Mouse (Mus musculus): ENCODE measurements around the gene Fxyd7. TPM values are rescaled to one million over a fixed set of nuclear protein-coding genes. Genes with fewer than 3 reads are reported as not detected.

The Fxyd7 gene
- polyA plus RNA-seq, 1 experiment = not detected

GRCm38 (mm10) chr7:31037675-31038074, 13.6 kb downstream of the Fxyd7 start:
- H3K4me3 ChIP-seq (ENCODE audit: insufficient read depth, low read depth, low read length) = no peak overlapping the region
- 76% methylated on average over 2 of the region's 2 CpGs for WGBS
- no peak overlapping the region for H3K27ac ChIP-seq (ENCODE audit: insufficient read depth, low read depth, low read length)
- H3K4me1 ChIP-seq (ENCODE audit: control insufficient read depth, insufficient read depth, low read length) = peaks cover 8% of the 10 kb centered on the region
- TF ChIP-seq POLR2A (IDR thresholded peaks at IDR 0.05; ENCODE audit: insufficient read depth, low read depth, low read length) = no peak
- TF ChIP-seq CTCF (IDR thresholded peaks at IDR 0.05; ENCODE audit: insufficient read depth, low read depth, low read length) = no peak

- 84% methylated on average over 7 of the region's 7 CpGs for WGBS
Observed at GRCm38 (mm10) chr7:31036917-31037316, 14.3 kb downstream of the Fxyd7 start.

GRCm38 (mm10) chr7:31035291-31035690, 16.0 kb downstream of the Fxyd7 start:
- no peaks in the 10 kb centered on the region for H3K4me1 ChIP-seq (ENCODE audit: control insufficient read depth, insufficient read depth, low read length)
- no peak overlapping the region for H3K4me3 ChIP-seq (ENCODE audit: insufficient read depth, low read depth, low read length)
- TF ChIP-seq CTCF (IDR thresholded peaks at IDR 0.05; ENCODE audit: insufficient read depth, low read depth, low read length) (no peak), POLR2A (IDR thresholded peaks at IDR 0.05; ENCODE audit: insufficient read depth, low read depth, low read length) (no peak)
- H3K27ac ChIP-seq (ENCODE audit: insufficient read depth, low read depth, low read length) = no peak overlapping the region
- 84% methylated on average over 11 of the region's 11 CpGs for WGBS

More at GRCm38 (mm10) chr7:31036917-31037316, 14.3 kb downstream of the Fxyd7 start:
- H3K4me3 ChIP-seq (ENCODE audit: insufficient read depth, low read depth, low read length) = no peak overlapping the region
- H3K27ac ChIP-seq (ENCODE audit: insufficient read depth, low read depth, low read length) = no peak overlapping the region
- peaks cover 3% of the 10 kb centered on the region for H3K4me1 ChIP-seq (ENCODE audit: control insufficient read depth, insufficient read depth, low read length)
- no peak for TF ChIP-seq POLR2A (IDR thresholded peaks at IDR 0.05; ENCODE audit: insufficient read depth, low read depth, low read length)
- no peak for TF ChIP-seq CTCF (IDR thresholded peaks at IDR 0.05; ENCODE audit: insufficient read depth, low read depth, low read length)

DNA sequence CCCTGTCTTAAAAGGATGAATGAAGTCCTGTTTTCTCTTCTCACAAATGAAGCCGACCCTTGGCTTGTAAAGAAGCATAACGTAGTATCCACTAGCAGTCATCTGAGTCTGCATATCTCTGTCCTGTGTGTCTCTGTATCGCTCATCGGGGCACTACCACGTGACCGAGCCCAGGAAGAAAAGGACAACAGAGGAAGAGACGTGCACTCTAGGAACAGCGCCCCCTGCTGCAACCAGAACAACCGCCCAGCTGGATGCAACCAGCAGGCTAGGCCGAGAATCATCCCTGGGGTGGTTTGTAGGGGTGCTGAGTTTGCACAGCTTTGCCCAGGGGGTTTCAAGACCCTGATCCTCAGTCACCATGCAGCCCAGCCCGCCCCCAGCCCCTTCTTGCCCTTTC, 16.5 kb downstream of the Fxyd7 start:
- 67% methylated on average over 11 of the region's 11 CpGs for WGBS
- Histone ChIP-seq H3K27ac (ENCODE audit: insufficient read depth, low read depth, low read length) (no peak overlapping the region), H3K4me1 (ENCODE audit: control insufficient read depth, insufficient read depth, low read length) (no peaks in the 10 kb centered on the region), H3K4me3 (ENCODE audit: insufficient read depth, low read depth, low read length) (no peak overlapping the region)
- TF ChIP-seq POLR2A (IDR thresholded peaks at IDR 0.05; ENCODE audit: insufficient read depth, low read depth, low read length) = no peak
- TF ChIP-seq CTCF (IDR thresholded peaks at IDR 0.05; ENCODE audit: insufficient read depth, low read depth, low read length) = no peak

GRCm38 (mm10) chr7:31033409-31034165, 17.7 kb downstream of the Fxyd7 start:
- Histone ChIP-seq H3K4me3 (ENCODE audit: insufficient read depth, low read depth, low read length) (no peak overlapping the region), H3K4me1 (ENCODE audit: control insufficient read depth, insufficient read depth, low read length) (no peaks in the 10 kb centered on the region), H3K27ac (ENCODE audit: insufficient read depth, low read depth, low read length) (no peak overlapping the region)
- WGBS = 74% methylated on average over 9 of the region's 9 CpGs
- TF ChIP-seq CTCF (IDR thresholded peaks at IDR 0.05; ENCODE audit: insufficient read depth, low read depth, low read length) (no peak), POLR2A (IDR thresholded peaks at IDR 0.05; ENCODE audit: insufficient read depth, low read depth, low read length) (no peak)

- no peak overlapping the region for H3K27ac ChIP-seq (ENCODE audit: insufficient read depth, low read depth, low read length)
- no peak overlapping the region for H3K4me3 ChIP-seq (ENCODE audit: insufficient read depth, low read depth, low read length)
- H3K4me1 ChIP-seq (ENCODE audit: control insufficient read depth, insufficient read depth, low read length) = no peaks in the 10 kb centered on the region
- TF ChIP-seq CTCF (IDR thresholded peaks at IDR 0.05; ENCODE audit: insufficient read depth, low read depth, low read length) = no peak
- TF ChIP-seq POLR2A (IDR thresholded peaks at IDR 0.05; ENCODE audit: insufficient read depth, low read depth, low read length) = no peak
- 90% methylated on average over 7 of the region's 7 CpGs for WGBS
Observed at GRCm38 (mm10) chr7:31031731-31032130, 19.5 kb downstream of the Fxyd7 start.

- no peak overlapping the region for H3K4me3 ChIP-seq (ENCODE audit: insufficient read depth, low read depth, low read length)
- no peaks in the 10 kb centered on the region for H3K4me1 ChIP-seq (ENCODE audit: control insufficient read depth, insufficient read depth, low read length)
- H3K27ac ChIP-seq (ENCODE audit: insufficient read depth, low read depth, low read length) = no peak overlapping the region
- 71% methylated on average over 2 of the region's 2 CpGs for WGBS
- TF ChIP-seq POLR2A (IDR thresholded peaks at IDR 0.05; ENCODE audit: insufficient read depth, low read depth, low read length) (no peak), CTCF (IDR thresholded peaks at IDR 0.05; ENCODE audit: insufficient read depth, low read depth, low read length) (no peak)
Observed at GRCm38 (mm10) chr7:31030717-31031116, 20.6 kb downstream of the Fxyd7 start.

DNA sequence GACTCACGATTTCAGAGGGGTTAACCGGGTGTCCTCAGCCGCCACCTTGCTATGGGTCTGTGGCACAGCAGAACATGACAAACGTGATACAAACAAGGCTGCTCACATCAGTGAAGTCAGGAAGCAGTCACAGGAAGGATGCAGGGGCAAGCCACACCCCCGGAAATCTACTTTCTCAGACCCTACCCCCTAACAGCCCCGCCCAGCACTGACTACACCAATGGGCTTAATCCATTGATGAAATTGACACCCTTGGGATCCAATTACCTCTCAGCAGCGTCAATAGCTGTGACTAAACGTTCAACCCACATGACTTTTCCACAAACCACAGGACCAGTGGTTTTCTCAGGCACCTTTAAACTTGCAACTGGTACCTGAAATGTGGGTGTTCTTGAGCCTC, 22.7 kb downstream of the Fxyd7 start:
- no peaks in the 10 kb centered on the region for H3K4me1 ChIP-seq (ENCODE audit: control insufficient read depth, insufficient read depth, low read length)
- 80% methylated on average over 8 of the region's 8 CpGs for WGBS
- no peak overlapping the region for H3K4me3 ChIP-seq (ENCODE audit: insufficient read depth, low read depth, low read length)
- TF ChIP-seq POLR2A (IDR thresholded peaks at IDR 0.05; ENCODE audit: insufficient read depth, low read depth, low read length) = no peak
- no peak for TF ChIP-seq CTCF (IDR thresholded peaks at IDR 0.05; ENCODE audit: insufficient read depth, low read depth, low read length)
- no peak overlapping the region for H3K27ac ChIP-seq (ENCODE audit: insufficient read depth, low read depth, low read length)

DNA sequence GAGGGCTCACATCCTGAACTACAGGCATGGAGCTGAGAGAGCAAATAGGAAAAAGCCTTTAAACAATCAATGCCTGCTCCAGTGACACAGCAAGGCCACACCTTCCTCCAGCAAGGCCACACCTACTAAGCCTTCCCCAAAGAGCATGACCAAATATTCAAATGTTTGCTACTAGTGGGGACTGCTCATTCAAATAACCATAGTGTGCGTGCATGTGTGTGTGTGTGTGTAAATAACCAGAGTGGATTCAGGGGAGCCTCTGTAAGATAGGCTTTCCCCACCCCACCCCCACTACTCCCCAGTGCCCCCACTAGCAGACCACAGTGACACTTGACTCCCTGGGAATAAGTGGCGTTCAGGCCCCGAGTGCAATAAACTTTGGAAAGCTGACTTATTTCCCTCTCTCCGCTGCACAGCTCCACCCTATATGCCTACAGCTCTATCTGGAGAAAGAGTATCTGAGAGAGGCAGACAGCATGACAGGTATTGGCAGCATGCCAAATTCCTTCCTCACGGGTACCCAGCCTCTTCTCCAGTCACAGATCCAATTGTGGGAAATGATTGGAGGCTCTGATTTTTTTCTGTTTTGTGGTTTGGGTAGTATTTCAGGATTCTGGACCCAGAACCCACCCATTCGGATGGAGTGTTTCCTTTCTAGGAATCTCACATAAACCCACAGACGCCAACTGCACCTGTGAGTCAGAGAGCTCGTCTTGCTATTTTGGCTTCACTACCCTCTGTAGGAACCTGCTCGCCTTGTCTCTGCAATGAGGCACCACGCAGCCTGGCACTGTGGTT, 34.0 kb downstream of the Fxyd7 start:
- H3K27ac ChIP-seq (ENCODE audit: insufficient read depth, low read depth, low read length) = no peak overlapping the region
- H3K4me1 ChIP-seq (ENCODE audit: control insufficient read depth, insufficient read depth, low read length) = peaks cover 3% of the 10 kb centered on the region; the same call in 1 of the 2 replicates
- WGBS = 37% methylated on average over 10 of the region's 10 CpGs
- H3K4me3 ChIP-seq (ENCODE audit: insufficient read depth, low read depth, low read length) = no peak overlapping the region
- no peak for TF ChIP-seq POLR2A (IDR thresholded peaks at IDR 0.05; ENCODE audit: insufficient read depth, low read depth, low read length)
- TF ChIP-seq CTCF (IDR thresholded peaks at IDR 0.05; ENCODE audit: insufficient read depth, low read depth, low read length) = no peak
